Mouse (Mus musculus): Measurements from ENCODE around the gene Ccr6. TPM values are rescaled to one million over a fixed set of nuclear protein-coding genes. Genes with fewer than 3 reads are reported as not detected.

The Ccr6 gene
- polyA plus RNA-seq, 1 experiment = not detected

DNA sequence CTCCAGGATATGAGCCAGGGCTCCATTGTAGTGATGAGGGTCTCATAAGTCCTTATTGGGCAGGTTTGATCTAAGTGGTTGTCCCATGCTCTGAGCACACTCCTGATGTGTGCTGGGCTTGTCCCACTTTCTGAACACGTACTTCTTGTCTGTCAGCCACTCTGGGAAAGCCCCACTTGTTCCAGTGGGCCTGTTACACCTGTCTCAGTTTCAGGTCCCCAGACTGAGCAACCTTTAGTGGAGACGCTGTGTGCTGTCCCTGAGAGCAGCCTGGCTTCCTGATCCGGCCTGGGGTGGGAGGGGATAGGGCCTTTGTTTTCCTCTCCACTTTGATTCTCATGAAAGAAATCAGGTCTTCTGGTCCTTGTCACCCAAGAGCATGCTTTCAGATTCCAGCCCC is 25.7 kb upstream of the Ccr6 start:
- Histone ChIP-seq H3K27ac (ENCODE audit: insufficient read depth, low read depth, low read length) (no peak overlapping the region), H3K4me3 (ENCODE audit: insufficient read depth, low read length) (no peak overlapping the region), H3K4me1 (ENCODE audit: control insufficient read depth, insufficient read depth, low read length) (peaks cover 31% of the 10 kb centered on the region)
- TF ChIP-seq POLR2A (IDR thresholded peaks at IDR 0.05; ENCODE audit: borderline replicate concordance, low read depth, low read length) (no peak), CTCF (IDR thresholded peaks at IDR 0.05; ENCODE audit: low read depth, low read length) (no peak)

DNA sequence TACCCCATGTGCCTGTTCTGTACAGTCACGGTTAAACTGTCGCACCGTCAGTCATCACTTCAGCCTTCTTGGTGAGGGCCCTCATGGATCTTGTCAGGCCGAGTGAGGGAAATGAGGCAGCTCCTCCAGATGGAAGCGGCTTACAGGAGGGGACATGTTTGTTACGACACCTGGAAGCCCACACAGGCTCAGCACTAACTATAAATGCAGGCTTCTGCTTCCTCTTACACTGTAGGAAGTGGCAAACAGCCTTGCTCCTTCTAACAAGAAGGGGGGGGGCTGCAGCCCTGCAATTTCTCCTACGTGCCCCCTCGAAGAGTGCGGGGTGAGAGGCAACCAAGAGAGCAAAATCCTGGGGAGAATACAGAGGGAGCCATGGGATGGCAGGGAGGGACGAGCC is 25.2 kb upstream of the Ccr6 start:
- peaks cover 31% of the 10 kb centered on the region for H3K4me1 ChIP-seq (ENCODE audit: control insufficient read depth, insufficient read depth, low read length)
- H3K4me3 ChIP-seq (ENCODE audit: insufficient read depth, low read length) = no peak overlapping the region
- TF ChIP-seq CTCF (IDR thresholded peaks at IDR 0.05; ENCODE audit: low read depth, low read length) (no peak), POLR2A (IDR thresholded peaks at IDR 0.05; ENCODE audit: borderline replicate concordance, low read depth, low read length) (no peak)
- H3K27ac ChIP-seq (ENCODE audit: insufficient read depth, low read depth, low read length) = no peak overlapping the region

DNA sequence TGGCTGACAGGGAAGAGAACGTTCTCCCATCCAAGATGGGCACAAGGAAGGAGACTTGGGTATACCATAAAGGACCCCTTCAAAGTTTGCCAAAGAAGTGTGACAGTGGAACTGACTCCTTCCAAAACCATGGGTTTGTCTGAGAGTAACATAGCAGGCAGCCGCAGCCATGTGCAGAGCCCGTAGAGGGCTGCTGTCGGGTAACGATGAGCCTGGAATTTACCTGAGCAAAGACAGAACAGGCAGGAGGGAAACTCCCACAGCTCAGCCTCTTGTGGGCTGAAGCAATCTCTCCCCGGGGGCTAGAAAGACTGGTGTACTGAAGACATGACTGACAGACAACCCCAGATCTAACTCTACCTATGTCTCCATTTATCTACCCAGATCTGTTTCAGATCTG is 24.4 kb upstream of the Ccr6 start:
- H3K4me3 ChIP-seq (ENCODE audit: insufficient read depth, low read length) = no peak overlapping the region
- TF ChIP-seq POLR2A (IDR thresholded peaks at IDR 0.05; ENCODE audit: borderline replicate concordance, low read depth, low read length) (no peak), CTCF (IDR thresholded peaks at IDR 0.05; ENCODE audit: low read depth, low read length) (no peak)
- H3K27ac ChIP-seq (ENCODE audit: insufficient read depth, low read depth, low read length) = no peak overlapping the region
- H3K4me1 ChIP-seq (ENCODE audit: control insufficient read depth, insufficient read depth, low read length) = peaks cover 31% of the 10 kb centered on the region

DNA sequence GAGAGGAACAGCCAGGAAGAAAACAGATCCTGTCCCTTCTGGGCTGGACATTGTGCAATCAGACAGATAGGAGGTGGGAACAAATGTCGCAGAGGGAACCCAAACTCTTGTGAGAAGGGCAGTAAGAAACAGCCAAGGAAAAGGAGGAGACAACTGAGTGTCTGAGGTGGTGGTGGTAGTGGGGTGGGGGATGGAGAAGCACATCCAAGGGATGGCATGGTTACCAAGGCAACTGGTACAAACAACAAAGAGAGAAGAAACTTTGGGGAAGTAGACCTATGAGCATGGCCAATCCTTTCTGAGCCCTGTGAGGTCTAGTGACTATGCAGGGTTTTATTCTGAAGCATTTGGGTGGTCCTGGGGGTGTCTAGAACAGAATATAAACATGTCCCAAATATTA is 21.5 kb upstream of the Ccr6 start:
- H3K27ac ChIP-seq (ENCODE audit: insufficient read depth, low read depth, low read length) = peak overlapping the region; percentile 46
- no peak overlapping the region for H3K4me3 ChIP-seq (ENCODE audit: insufficient read depth, low read length)
- peaks cover 31% of the 10 kb centered on the region for H3K4me1 ChIP-seq (ENCODE audit: control insufficient read depth, insufficient read depth, low read length)
- no peak for TF ChIP-seq CTCF (IDR thresholded peaks at IDR 0.05; ENCODE audit: low read depth, low read length)
- no peak for TF ChIP-seq POLR2A (IDR thresholded peaks at IDR 0.05; ENCODE audit: borderline replicate concordance, low read depth, low read length)

DNA sequence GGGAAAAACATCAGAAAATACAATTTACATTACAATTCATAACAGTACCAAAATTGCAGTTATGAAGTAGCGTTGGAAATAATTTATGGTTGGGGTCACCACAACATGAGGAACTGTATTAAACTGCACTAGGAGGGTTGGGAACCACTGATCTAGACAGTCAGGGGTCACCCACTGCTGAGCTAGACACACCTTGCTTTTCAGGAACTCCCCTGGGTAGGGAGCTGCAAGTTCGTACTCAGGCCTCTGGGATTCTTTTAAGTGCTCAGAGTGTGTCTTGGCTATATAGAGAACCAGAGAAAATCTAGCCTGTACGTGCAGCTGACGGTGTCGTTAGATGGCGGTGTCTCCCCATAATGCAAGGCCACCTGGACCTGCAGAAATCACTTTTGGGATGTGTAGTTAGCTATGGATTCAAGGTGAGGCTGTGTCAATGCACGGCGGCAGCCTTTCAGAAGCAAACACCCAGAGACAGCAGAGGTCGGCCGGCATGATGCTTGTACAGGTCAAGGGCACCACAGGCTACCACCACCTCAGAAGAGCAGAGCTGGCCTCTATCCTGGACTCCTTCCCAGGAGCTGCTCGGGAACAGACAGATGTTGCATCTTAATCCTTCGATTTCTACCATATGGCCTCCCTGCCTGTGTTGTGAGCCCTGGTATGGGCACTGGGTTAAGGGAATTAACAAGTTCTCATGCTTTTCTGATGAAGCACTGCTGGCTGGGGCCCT is 20.7 kb upstream of the Ccr6 start:
- H3K27ac ChIP-seq (ENCODE audit: insufficient read depth, low read depth, low read length) = no peak overlapping the region
- H3K4me3 ChIP-seq (ENCODE audit: insufficient read depth, low read length) = no peak overlapping the region
- peaks cover 30% of the 10 kb centered on the region for H3K4me1 ChIP-seq (ENCODE audit: control insufficient read depth, insufficient read depth, low read length)
- TF ChIP-seq POLR2A (IDR thresholded peaks at IDR 0.05; ENCODE audit: borderline replicate concordance, low read depth, low read length) (no peak), CTCF (IDR thresholded peaks at IDR 0.05; ENCODE audit: low read depth, low read length) (no peak)

DNA sequence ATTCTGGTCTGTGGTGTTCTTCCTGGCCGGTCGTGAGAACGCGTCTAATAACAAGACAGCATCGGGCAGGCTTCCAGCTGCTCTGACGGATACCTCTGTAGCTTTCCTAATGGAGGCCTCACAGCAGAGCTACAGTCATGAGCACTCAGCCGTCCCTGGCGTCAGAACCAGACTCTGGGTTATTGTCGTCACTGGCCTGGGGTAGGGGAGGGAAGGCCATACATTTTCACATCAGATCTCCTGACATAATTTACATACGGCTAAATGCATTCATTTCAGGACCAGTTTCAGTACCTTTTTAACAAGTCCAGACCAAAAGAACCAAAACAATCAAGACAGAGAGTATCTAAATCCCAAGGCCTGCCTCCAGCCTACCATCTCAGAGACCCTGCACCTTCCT is 12.6 kb upstream of the Ccr6 start:
- H3K4me3 ChIP-seq (ENCODE audit: insufficient read depth, low read length) = no peak overlapping the region
- peaks cover 6% of the 10 kb centered on the region for H3K4me1 ChIP-seq (ENCODE audit: control insufficient read depth, insufficient read depth, low read length)
- no peak overlapping the region for H3K27ac ChIP-seq (ENCODE audit: insufficient read depth, low read depth, low read length)
- TF ChIP-seq CTCF (IDR thresholded peaks at IDR 0.05; ENCODE audit: low read depth, low read length) = no peak
- no peak for TF ChIP-seq POLR2A (IDR thresholded peaks at IDR 0.05; ENCODE audit: borderline replicate concordance, low read depth, low read length)

DNA sequence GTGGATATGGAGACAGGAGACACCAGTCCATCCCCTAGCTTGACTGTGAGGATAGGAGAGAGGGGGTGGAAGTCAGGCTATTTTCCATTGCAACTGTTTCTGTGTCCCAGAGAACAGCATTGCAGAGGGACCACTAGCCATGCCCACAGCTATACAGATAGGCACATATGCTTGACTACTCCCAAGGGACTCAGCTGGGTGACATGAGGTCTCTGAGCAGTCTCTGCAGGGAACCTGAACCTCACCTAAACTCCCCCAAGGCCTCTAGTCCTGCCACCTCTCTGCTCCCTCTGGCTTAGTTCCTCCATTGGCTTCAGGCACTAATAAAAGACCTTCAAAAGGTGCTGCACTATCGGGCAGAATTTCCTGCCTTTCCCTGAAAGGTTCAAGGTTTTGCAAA is 11.8 kb upstream of the Ccr6 start:
- H3K4me1 ChIP-seq (ENCODE audit: control insufficient read depth, insufficient read depth, low read length) = peaks cover 6% of the 10 kb centered on the region
- no peak overlapping the region for H3K27ac ChIP-seq (ENCODE audit: insufficient read depth, low read depth, low read length)
- TF ChIP-seq POLR2A (IDR thresholded peaks at IDR 0.05; ENCODE audit: borderline replicate concordance, low read depth, low read length) (no peak), CTCF (IDR thresholded peaks at IDR 0.05; ENCODE audit: low read depth, low read length) (no peak)
- no peak overlapping the region for H3K4me3 ChIP-seq (ENCODE audit: insufficient read depth, low read length)

DNA sequence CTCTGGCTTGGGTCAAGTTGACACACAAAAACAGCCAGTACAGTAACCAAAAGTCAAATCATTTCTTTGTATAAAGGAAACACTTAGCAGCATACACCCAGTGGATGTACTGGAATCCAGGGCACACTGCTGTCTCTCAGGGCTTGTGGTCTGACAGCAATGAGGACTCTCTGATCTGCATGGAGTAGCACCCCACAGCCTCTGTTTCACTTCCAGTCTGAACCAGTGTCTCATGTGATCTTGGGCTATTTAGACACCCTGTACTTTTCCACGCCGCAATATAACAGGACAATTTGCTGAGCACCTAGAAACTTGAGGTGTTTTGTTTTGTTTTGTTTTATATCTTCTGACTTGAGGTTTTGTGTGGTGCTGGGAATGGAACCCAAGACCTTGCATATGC is 10.7 kb upstream of the Ccr6 start:
- Histone ChIP-seq H3K4me3 (ENCODE audit: insufficient read depth, low read length) (no peak overlapping the region), H3K27ac (ENCODE audit: insufficient read depth, low read depth, low read length) (peak overlapping the region; percentile 39), H3K4me1 (ENCODE audit: control insufficient read depth, insufficient read depth, low read length) (peaks cover 8% of the 10 kb centered on the region)
- TF ChIP-seq POLR2A (IDR thresholded peaks at IDR 0.05; ENCODE audit: borderline replicate concordance, low read depth, low read length) = no peak
- TF ChIP-seq CTCF (IDR thresholded peaks at IDR 0.05; ENCODE audit: low read depth, low read length) = no peak

DNA sequence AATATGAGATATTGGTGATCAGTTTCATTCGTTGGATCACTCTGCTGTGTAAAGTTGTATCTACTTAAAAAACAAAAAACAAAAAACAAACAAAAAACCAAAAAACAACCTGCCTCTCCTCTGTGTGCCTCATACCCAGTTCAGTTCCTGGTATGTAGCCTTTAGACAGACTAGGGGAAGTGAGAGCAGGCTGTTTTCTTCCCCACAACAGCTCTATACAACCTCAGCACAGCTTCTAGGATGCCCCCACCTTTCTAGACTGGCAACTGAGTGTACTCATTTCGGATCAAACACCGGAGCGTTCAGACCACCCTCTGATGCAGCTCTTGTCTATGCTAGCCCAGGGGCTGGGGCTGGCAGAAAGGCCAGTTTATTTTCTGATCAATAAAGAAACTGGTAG is 10.1 kb upstream of the Ccr6 start:
- peaks cover 8% of the 10 kb centered on the region for H3K4me1 ChIP-seq (ENCODE audit: control insufficient read depth, insufficient read depth, low read length)
- peak overlapping the region; percentile 39 for H3K27ac ChIP-seq (ENCODE audit: insufficient read depth, low read depth, low read length)
- no peak overlapping the region for H3K4me3 ChIP-seq (ENCODE audit: insufficient read depth, low read length)
- TF ChIP-seq POLR2A (IDR thresholded peaks at IDR 0.05; ENCODE audit: borderline replicate concordance, low read depth, low read length) (no peak), CTCF (IDR thresholded peaks at IDR 0.05; ENCODE audit: low read depth, low read length) (no peak)

DNA sequence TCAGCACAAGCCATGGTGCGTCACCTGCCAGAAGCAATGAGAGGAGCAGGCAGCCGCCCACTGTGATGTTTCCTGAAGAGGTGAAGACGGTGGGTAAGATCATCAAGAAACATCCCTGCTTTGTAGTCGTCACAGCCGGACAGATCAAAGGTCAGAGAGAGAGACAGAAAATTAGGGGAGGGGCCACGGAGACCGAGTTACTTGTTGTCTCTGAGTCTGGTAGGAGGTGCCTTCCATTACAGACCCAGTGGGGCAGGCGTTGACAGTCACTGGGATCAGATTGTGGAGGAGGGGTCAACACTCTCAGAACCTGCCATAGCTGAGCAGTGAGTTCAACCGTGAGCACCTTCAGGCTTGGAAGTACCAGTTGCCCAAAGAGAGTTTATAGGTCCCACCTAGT is 7.2 kb upstream of the Ccr6 start:
- Histone ChIP-seq H3K4me3 (ENCODE audit: insufficient read depth, low read length) (no peak overlapping the region), H3K4me1 (ENCODE audit: control insufficient read depth, insufficient read depth, low read length) (peaks cover 24% of the 10 kb centered on the region), H3K27ac (ENCODE audit: insufficient read depth, low read depth, low read length) (no peak overlapping the region)
- TF ChIP-seq CTCF (IDR thresholded peaks at IDR 0.05; ENCODE audit: low read depth, low read length) (no peak), POLR2A (IDR thresholded peaks at IDR 0.05; ENCODE audit: borderline replicate concordance, low read depth, low read length) (no peak)
